Mouse (Mus musculus) heart, embryonic 16.5 days (tissue): ENCODE measurements around the gene Taco1. TPM values are rescaled to one million over a fixed set of nuclear protein-coding genes. Genes with fewer than 3 reads are reported as not detected.
A peak's percentile ranks its signal among the peaks of the same experiment; 100 is the strongest.

ENCODE experiments used
- ATAC-seq: fragments of 200-750 bp; cut with Nextera tagmentation; replicated peaks from 2 replicates; pipeline ENCODE4 v1.8.0; 2017; ENCODE audit warnings: moderate number of reproducible peaks; ENCODE audit not compliant: insufficient read depth, low FRiP score; ENCODE audit errors: extremely low read depth
- H3K27ac ChIP-seq: fragments of 300-500 bp; sonication (generic); 2 replicates; pipeline ENCODE4 v1.5.1; 2014; ENCODE audit warnings: mild to moderate bottlenecking, low read length, control low read depth, moderate library complexity
- H3K27me3 ChIP-seq: fragments of 300-500 bp; sonication (generic); 2 replicates; pipeline ENCODE4 v1.6.1; 2014; ENCODE audit warnings: low read length, mixed read lengths; ENCODE audit not compliant: control insufficient read depth, insufficient read depth
- H3K36me3 ChIP-seq: fragments of 300-500 bp; sonication (generic); 2 replicates; pipeline ENCODE4 v1.6.1; 2014; ENCODE audit not compliant: control insufficient read depth, insufficient read depth
- H3K4me1 ChIP-seq: fragments of 300-500 bp; sonication (generic); 2 replicates; pipeline ENCODE4 v1.6.1; 2014; ENCODE audit warnings: low read length, mixed read lengths; ENCODE audit not compliant: control insufficient read depth, insufficient read depth
- H3K4me2 ChIP-seq: fragments of 300-500 bp; sonication (generic); 2 replicates; pipeline ENCODE4 v1.6.1; 2014; ENCODE audit warnings: low read depth, mild to moderate bottlenecking, control low read depth, low read length
- H3K4me3 ChIP-seq: fragments of 300-500 bp; sonication (generic); 2 replicates; pipeline ENCODE4 v1.5.1; 2014; ENCODE audit warnings: mild to moderate bottlenecking, control low read depth, low read length
- H3K9ac ChIP-seq: fragments of 300-500 bp; sonication (generic); 2 replicates; pipeline ENCODE4 v1.6.1; 2014; ENCODE audit warnings: low read length, control low read depth
- H3K9me3 ChIP-seq: fragments of 300-500 bp; sonication (generic); replicated peaks from 2 replicates; pipeline ENCODE4 v1.6.1; 2016; ENCODE audit warnings: low read length; ENCODE audit not compliant: control insufficient read depth
- WGBS: fragments of 180-500 bp; shearing (Covaris S2); extraction: QIAGEN DNeasy Blood & Tissue Kit; methylation state at CpG from one replicate; pipeline ENCODE4 v1.1.7; 2014; 5-methylcytosine and 5-hydroxymethylcytosine counted together
- polyA plus RNA-seq: library from polyadenylated mRNA; unstranded; fragments of >200 nt; fragmentation: Nextera tagmentation; extraction: Ambion mirVana; gene quantifications from 2 replicates; pipeline ENCODE4 v1.2.1, GENCODE M21; 2015

The Taco1 gene
- polyA plus RNA-seq, 1 experiment from 2014 or later, result 13.0 TPM

GRCm38 (mm10) chr11:106076321-106076720 is 10.5 kb downstream of the Taco1 start:
- H3K4me3 ChIP-seq, result no peak overlapping the region
- WGBS, result 2% methylated on average over 4 of the region's 4 CpGs
- H3K4me2 ChIP-seq, result no peak overlapping the region
- H3K9ac ChIP-seq, result no peak overlapping the region
- peaks cover 21% of the 10 kb centered on the region for H3K36me3 ChIP-seq
- no peaks in the 10 kb centered on the region for H3K27me3 ChIP-seq
- no peaks in the 10 kb centered on the region for H3K4me1 ChIP-seq
- no peak overlapping the region for H3K27ac ChIP-seq
- no peak for ATAC-seq
- no peaks in the 10 kb centered on the region for H3K9me3 ChIP-seq

DNA sequence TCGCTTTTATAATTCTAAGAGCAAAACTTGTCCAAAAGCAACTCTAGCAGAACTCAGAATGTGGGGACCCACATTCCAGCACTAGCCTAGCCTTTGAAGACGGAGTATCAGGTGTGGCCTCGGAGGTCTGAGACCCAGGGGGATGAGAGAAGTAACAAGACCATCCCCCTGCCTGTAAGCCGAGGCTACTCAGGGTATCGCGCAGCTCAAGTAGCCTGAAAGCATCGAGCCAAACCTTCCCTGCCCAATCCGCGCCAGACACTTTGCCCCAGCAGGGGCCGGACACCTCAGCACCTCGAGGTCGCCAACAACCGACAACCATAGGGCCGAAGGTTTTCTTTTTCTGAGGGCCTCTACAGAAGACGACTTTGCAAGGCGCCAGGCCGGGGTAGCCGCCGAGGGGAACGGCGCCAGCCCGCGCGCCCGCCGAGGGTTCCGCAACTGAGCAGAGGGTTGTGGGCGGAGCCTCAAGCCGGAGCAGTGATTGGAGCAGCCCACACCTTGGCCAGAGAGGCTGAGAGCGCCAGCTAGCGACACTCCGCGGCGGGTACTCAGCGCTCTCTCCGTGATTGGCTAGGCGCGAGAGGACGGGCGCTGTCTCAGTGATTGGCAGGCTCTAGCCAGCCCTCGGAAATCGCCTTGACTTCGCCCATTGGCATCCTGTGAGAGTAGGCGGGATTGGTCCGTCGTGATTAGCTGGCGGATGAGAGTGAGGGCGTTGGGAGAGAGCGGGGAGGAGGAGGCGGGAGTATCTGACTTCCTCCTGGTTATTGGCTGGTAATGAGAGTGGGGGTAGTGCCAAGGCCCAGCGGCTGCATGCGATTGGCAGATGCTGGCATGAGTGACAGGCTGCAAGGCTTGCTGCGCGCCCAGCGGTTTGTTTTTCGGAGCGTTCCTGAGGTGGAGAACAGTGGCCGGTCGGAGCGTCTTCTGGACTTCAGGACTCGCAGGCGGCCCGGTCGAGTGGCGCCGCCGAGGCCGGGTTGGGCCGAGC is 18.1 kb downstream of the Taco1 start, which contains the start of gene Map3k3:
Map3k3 (plus strand) TSS at position 906 of the 994 bp plus-strand sequence.
- peak within 1 kb of the TSS; percentile 92 for H3K9ac ChIP-seq
- H3K4me2 ChIP-seq, result peak within 1 kb of the TSS; percentile 93
- WGBS, result under 1% methylated on average over 69 of the region's 69 CpGs
- no peaks in the 10 kb centered on the region for H3K36me3 ChIP-seq
- H3K9me3 ChIP-seq, result no peaks in the 10 kb centered on the region
- H3K27ac ChIP-seq, result peak within 1 kb of the TSS; percentile 98
- ATAC-seq, result peak; percentile 97
- H3K27me3 ChIP-seq, result no peaks in the 10 kb centered on the region
- peak within 1 kb of the TSS; percentile 77 for H3K4me3 ChIP-seq
- H3K4me1 ChIP-seq, result peaks cover 13% of the 10 kb centered on the region

DNA sequence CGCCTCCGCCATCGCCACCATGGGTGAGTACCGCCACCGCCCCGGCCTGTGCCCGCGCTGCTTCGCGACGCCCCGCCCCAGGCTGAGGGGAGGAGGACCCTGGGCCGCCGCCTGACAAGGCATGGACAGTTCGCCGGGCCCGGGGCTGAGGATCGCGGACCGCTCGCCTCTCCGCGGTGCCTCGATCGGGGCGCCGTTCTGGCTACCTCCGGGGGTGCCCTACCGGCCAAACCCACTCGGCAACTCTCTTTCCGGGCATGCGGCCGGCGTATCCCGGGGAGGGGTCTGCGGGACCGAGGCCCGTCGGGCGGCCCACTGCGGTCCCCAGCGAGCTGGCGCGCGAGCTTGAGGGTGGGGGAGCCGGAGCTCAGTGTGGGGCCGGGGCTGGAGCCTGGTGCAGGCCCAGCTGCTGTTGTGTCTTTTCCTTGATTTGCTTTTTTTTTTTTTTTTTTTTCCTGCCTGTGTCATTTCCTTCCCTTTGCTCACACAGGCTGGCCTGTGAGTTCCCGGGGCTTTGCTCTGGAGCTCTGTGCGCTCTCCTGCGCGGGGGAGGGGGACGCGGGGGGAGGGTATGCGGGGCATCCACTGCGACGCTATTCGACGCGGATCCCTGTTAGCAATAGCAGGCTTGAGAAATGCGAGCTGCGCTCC is 19.2 kb downstream of the Taco1 start:
- Histone ChIP-seq H3K27ac (peak overlapping the region; percentile 98), H3K4me3 (peak overlapping the region; percentile 77), H3K4me1 (peaks cover 13% of the 10 kb centered on the region), H3K36me3 (no peaks in the 10 kb centered on the region), H3K27me3 (no peaks in the 10 kb centered on the region), H3K4me2 (peak overlapping the region; percentile 71), H3K9me3 (no peaks in the 10 kb centered on the region), H3K9ac (peak overlapping the region; percentile 89)
- ATAC-seq, result peak; percentile 74
- 0% methylated on average over 53 of the region's 61 CpGs for WGBS

DNA sequence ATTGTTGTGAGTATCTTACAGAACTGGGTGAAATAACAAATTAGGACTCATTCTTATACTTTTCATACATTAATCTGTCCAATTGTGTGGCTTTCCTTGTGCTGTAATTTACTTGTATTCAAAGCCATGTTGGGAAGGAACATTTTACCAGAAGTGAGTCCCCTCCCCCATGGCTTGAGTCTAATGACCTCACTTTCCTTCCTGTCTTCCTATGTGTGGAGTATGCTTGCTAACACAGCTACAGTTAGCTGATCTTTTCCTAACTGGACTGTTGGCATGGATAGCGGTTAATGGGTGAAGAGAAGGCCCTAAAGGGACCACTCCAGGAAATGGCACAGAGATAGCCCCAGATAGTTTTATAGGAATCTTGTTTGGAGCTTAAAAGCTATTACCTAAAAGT is 32.4 kb downstream of the Taco1 start:
- H3K27ac ChIP-seq, result peak overlapping the region; percentile 76
- H3K9me3 ChIP-seq, result no peaks in the 10 kb centered on the region
- peaks cover 10% of the 10 kb centered on the region; the same call in 1 of the 2 replicates for H3K36me3 ChIP-seq
- H3K27me3 ChIP-seq, result no peaks in the 10 kb centered on the region
- no peak overlapping the region for H3K9ac ChIP-seq
- peaks cover 2% of the 10 kb centered on the region; the same call in 1 of the 2 replicates for H3K4me1 ChIP-seq
- peak; percentile 78 for ATAC-seq
- H3K4me2 ChIP-seq, result no peak overlapping the region
- WGBS, result 53% methylated on average over 1 of the region's 1 CpGs
- H3K4me3 ChIP-seq, result no peak overlapping the region

GRCm38 (mm10) chr11:106102866-106103265 is 37.0 kb downstream of the Taco1 start:
- ATAC-seq, result no peak
- Histone ChIP-seq H3K4me1 (peaks cover 2% of the 10 kb centered on the region; the same call in 1 of the 2 replicates), H3K4me3 (no peak overlapping the region), H3K9ac (no peak overlapping the region), H3K36me3 (peaks cover 10% of the 10 kb centered on the region; the same call in 1 of the 2 replicates), H3K9me3 (no peaks in the 10 kb centered on the region), H3K4me2 (no peak overlapping the region), H3K27me3 (no peaks in the 10 kb centered on the region), H3K27ac (no peak overlapping the region)
- whole genome bisulfite sequencing, result 89% methylated on average over 3 of the region's 3 CpGs

DNA sequence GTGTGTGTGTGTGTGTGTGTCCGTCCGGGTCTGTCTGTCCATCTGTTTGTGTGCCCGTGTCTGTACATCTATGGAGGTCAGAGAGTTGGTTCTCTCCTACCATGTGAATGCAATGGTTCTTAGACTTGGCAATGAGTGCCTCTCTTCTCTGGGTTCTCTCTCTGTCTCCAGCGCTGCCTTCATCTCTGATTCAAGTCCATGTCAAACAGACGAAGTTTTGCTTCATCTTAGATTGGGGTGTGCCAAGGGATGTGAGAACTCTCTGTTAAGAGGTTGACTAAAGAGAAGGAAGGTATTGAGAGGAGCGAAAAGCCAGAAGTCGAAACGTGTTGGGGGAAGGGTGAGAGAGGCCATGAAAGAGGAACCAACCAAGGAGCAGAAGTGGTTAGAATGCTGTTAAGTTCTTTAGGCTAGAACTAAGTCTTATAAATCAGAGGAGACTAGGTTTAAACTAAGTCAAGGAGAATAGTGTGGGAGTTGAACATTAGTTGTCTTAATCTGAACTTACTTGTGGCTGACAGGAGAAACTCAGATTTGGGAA is 40.3 kb downstream of the Taco1 start:
- Histone ChIP-seq H3K27ac (no peak overlapping the region), H3K36me3 (peaks cover 8% of the 10 kb centered on the region; the same call in 1 of the 2 replicates), H3K4me2 (no peak overlapping the region), H3K9me3 (no peaks in the 10 kb centered on the region), H3K9ac (no peak overlapping the region), H3K4me3 (no peak overlapping the region), H3K27me3 (no peaks in the 10 kb centered on the region), H3K4me1 (no peaks in the 10 kb centered on the region)
- WGBS, result 68% methylated on average over 8 of the region's 8 CpGs
- ATAC-seq, result no peak

- Histone ChIP-seq H3K9me3 (no peaks in the 10 kb centered on the region), H3K27me3 (no peaks in the 10 kb centered on the region), H3K4me2 (no peak overlapping the region), H3K9ac (no peak overlapping the region), H3K4me3 (no peak overlapping the region), H3K4me1 (no peaks in the 10 kb centered on the region), H3K27ac (no peak overlapping the region), H3K36me3 (peaks cover 15% of the 10 kb centered on the region; the same call in 1 of the 2 replicates)
- no peak for ATAC-seq
Measured at GRCm38 (mm10) chr11:106111688-106112087, 45.8 kb downstream of the Taco1 start.

DNA sequence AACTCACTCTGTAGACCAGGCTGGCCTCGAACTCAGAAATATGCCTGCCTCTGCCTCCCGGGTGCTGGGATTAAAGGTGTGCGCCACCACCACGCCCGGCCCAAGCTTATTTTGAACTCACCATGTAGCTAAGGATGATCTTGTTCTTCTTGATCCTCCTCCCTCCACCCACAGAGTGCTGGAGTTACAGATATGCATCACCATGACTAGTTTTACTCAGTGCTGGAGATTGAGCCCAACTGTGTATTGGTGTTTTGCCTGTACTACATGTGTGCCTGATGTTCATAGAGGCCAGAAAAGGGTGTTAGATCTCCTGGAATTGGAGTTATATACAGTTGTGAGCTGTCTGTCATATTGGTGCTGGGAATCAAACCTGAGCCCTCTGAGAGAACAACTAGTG is 56.4 kb downstream of the Taco1 start:
- Histone ChIP-seq H3K27ac (peak overlapping the region; percentile 66), H3K9me3 (no peaks in the 10 kb centered on the region), H3K4me1 (no peaks in the 10 kb centered on the region), H3K4me2 (0 out of 2 replicates have a peak overlapping the region, but pooled peaks have one; percentile 1), H3K9ac (no peak overlapping the region), H3K36me3 (peaks cover 36% of the 10 kb centered on the region), H3K4me3 (no peak overlapping the region), H3K27me3 (no peaks in the 10 kb centered on the region)
- no peak for ATAC-seq
- WGBS, result 96% methylated on average over 5 of the region's 5 CpGs
